Mouse (Mus musculus) olfactory bulb, adult 2 months (tissue): ENCODE results near the gene Ccdc78.

Experiments
- CTCF ChIP-seq: fragments of 200-500 bp; IDR thresholded peaks from 2 replicates; pipeline ENCODE4 v1.5.1; 2012; ENCODE audit warnings: low read depth, mild to moderate bottlenecking, low read length, moderate library complexity; ENCODE audit not compliant: insufficient read depth
- POLR2A ChIP-seq: fragments of 200-500 bp; IDR thresholded peaks from 2 replicates; pipeline ENCODE4 v1.6.1; 2012; ENCODE audit warnings: mild to moderate bottlenecking, low read depth, low read length, moderate library complexity; ENCODE audit not compliant: insufficient read depth

- TF ChIP-seq CTCF (no peak), POLR2A (no peak)
Measured at GRCm38 (mm10) chr17:25823452-25823851, 37.1 kb downstream of the Ccdc78 start, which contains the start of gene Wdr24.
